Mouse (Mus musculus) B cell, adult 2 months (primary cell): ENCODE data around the gene Itga9.
A peak's percentile ranks its signal among the peaks of the same experiment; 100 is the strongest.

Source experiments
- DNase-seq, 2 experiments: peaks; one replicate each; pipeline ENCODE4 v3.0.0; 2022

Itga9 gene

DNA sequence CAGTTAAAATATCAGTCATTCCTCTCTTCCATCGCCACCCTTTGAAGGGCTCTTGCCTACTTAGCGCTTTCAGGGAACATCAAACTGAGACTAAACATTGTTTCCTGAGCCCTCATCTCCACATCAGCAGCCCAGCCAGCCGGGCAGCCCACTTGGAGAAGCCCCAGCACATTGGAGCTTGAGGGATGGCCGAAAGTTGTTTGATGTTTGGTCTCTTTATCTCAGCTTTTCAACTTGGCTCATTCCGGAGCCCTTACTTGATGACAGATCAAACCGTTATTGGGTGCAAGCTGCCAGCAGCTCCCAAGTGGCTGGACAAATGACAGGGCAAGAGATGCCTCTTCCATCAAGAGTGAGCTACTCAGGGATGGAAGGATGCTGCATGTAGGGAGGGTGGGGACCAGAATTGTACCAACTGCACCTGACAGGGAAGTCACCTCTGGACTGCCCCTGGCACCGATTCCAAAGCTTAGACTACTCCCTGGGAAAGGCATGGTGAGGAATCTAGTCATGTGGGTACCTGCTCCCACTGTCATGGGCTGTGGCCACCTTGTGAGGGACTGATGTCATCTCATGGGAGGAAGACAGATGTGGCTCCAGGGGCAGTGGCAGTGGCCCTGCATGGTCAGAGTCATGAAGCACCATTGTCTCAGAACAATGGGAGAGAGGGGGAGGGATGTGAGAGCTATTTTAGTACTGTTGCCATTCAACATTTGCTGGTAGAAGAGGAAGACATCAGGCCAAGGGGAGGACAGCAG, 232.6 kb downstream of the Itga9 start:
- no peak for DNase-seq

DNA sequence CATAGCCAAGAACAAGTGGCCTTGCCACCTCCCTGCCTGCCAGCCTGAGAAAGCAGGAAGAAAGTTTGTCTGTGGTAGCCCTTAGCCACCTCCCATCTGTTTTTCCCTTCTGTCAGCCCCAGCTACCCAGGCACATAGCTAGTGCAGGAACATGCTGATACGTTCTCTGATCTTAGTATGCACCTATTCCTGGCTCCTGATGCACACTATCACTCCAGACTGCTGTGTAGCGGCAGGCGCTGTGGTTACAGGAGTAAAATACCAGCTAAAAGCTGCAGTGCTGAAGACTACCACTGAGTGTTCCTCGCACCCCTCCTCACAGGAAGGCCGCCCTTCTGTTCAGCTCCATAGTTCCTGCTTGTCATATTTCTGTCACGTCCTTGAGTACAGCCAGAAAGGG, 234.8 kb downstream of the Itga9 start:
- DNase-seq = no peak

DNA sequence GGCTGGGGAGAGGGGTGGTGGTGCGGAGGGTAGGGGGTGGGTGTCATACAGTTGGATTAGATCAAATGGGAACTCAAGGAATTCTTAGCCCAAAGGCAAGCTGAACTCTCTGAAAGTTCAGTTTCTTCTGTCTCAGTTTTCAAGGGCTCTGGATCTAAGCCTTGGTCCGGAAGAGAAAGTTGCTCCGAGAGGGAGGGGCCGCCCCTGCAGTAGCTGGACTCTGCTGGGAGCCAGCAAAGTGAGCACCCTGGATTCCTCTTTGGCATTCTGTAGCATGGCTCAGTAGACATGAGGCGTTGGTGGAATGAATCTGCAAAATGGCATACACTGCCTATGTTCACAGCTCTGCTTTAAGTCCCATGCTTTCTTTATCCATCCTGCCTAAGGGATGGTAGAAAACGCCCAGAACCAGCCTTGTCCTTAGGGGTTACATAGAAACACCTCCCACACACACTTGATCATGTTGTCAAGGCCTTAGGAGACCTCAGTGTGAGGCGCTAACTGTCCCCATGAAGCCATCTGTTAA, 235.5 kb downstream of the Itga9 start:
- DNase-seq = no peak

DNA sequence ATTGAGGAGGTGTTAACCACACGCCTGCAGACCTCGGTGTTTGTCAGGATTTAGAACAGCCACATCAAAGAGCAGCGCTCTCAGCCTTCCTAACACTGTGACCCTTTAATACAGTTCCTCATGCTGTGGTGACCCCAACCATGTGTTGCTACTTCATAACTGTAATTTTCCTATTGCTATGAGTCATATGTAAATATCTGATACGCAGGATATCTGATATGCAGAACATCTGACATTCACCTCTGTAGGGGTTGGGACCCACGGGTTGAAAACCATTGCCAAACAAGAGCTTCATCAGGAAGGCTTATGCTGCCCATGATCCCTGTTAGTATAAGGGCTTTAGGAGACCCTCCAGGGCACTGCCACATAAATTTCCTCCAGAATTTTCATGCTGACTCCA, 237.2 kb downstream of the Itga9 start:
- no peak for DNase-seq

DNA sequence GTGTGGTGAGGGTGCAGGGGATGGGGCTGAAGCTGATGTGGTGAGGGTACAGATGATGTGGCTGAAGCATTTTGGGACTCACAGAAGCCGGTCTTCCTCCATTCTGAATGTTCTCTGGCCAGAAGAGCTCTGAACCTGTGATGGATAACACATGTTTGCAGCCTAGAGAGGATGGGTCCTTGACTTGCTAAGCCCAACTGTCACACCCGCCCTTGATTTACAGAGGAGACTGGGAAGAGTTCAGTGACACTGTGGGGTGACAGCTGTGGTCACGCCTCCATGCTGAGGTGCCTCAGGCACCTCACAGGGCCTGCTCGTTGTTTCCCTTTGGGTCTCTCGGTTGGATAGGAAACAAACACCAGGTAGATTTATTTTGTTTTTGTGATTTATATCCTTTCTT, 238.5 kb downstream of the Itga9 start:
- no peak for DNase-seq

DNA sequence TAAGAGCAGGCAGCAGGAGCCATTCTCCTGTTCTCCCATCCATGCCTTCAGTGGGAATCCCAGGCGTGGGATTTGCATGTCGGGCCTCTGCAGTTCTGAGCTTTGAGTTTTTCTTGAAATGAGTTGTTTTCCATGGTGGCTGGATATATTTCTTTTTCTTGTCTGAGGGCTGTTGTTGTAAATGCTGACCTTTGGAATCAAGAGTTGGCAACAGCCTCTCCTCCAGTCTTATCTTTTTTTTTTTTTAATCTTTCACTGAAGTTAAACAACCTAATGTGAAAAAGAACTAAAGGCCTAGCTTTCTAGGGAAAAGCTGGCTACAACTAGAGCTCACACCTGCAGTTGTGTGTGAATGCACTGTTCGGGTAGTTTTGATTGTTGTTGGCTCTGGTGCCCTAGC, 240.3 kb downstream of the Itga9 start:
- DNase-seq = no peak

DNA sequence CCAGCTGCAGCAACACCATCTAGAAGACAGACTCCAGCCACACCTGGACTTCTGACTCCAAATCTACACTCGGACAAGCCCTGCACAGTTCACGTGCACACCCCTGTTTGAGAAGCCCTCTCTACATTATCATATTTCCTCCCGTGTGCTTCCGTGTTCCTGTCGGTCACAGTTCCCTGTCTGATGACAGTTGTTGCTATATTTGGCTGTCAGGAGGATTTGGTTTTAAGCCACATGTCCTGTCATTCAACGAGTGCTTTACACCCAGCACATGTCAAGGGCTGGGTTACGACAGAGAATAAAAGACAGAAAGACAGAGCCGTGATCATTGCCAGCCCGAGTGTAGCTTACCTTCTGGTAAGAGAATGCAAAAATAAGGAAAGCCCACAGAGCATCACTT, 250.2 kb downstream of the Itga9 start:
- DNase-seq = no peak

DNA sequence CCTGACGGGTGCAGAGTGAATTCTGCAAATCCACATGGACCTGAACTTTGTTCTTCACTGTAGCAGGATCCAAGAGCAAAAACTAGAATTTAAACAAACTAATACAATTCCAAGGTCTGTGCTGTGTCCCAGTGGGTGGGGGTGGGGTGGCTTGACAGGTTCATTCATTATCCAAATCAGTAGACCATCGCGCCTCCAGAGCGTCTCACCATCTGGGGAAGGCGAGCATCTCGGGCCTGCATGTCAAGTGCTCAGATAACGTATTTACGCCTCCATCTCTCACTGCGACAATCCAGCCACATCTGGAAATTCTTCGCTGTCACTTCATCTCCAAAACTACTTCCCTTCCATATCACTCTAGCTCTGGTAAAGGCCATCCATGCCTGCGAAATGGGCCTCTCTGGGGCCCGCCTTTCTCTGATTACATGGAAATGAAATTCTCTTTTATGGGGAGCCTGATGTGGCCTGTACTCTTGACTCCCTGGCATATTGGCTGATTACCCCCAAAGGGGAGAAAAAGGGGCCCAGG, 254.2 kb downstream of the Itga9 start:
- no peak for DNase-seq

DNA sequence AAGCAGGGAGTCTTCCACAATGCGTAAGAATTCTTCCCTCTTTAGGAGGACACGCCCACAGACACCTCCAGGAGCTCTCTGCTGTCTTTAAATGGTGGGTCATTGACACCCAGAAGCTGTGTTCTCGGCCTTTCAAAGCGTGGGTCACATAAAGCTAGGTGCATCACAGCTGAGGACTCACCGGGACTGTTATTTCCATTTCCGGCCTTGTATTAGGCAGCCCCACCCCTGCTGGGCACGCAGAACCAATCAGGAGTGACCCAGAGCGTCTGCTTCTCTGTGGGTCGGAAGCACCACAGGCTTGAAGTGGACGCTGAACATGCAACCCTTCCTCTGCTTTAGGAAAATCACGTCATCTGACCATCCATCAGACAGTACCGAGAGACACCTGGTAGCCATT, 255.7 kb downstream of the Itga9 start:
- DNase-seq = no peak

DNA sequence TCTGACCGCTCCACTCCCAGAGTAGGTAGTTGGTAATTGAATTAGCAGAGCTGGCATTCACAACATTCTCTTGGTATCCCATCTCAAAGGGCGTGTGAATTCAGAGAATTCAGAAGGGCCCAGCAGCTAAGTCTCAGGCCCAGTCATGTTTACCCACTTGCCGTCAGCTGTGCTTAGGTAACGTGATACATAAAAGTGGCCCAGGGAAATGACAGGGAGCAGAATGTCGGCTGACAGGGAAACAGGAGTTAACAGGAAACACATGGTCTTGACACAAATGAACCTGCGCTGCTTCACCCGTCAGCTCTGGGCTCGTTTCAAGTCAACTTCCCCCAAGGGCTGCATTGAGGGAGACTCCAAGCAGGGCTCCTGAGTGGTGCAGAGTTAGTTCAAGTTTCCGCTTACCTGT, 256.4 kb downstream of the Itga9 start:
- DNase-seq = no peak

DNA sequence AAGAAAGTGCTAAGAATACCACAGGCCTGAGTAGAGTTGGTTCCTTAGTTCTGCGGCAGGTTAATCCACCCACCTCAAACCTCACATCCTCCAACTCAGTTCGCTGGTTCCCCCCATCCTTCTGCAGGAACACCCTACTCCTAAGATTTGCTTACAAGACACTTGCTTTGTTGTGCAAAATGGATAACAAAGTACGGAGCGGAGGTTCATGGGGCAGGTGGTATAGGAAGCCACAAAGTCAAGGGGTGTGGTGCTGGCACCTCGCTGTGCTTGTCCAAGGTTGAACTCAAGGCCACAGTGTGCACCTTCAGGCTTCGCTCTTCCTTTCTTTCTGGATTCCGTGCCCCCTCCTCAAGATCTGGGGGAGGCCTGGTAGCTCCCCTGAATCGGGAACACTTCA, 257.0 kb downstream of the Itga9 start:
- DNase-seq = no peak

DNA sequence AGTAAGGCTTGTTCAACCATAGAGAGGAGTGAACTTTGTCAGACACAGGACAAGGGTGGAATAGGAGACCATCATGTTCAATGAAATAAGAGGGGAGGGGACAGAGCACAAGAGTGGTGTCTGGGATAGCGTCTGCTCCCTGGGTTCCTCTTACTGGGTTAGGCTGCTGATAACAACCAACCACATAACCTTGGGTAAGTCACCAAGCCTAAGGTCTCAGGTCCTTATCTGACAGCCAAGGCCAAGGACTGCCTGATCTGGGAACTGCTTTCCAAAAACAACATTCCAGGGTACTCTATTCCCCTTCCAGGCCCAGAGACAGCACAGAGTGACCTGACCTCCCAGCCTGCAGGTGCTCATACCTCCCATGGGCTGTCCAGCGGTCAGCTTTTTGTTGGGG, 260.5 kb downstream of the Itga9 start:
- no peak for DNase-seq

DNA sequence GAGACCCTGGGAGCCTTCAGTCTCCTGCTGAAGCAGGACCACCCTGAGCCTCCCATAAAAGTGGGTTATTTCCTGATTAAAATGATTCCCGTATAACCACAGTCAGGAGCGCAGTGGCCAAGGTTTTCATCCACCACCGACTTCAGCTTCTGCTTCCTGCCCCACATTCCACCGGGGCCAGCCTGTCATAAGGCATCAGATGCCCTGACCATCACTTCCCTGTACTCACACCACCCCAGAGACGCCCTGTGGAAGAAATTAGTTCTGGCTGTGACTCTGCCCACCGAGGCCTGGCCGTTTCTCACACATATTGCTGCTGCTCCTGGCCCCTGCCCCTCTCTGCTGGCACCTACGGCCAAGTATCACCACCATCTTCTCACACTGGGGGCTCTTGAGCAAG, 261.4 kb downstream of the Itga9 start:
- no peak for DNase-seq

DNA sequence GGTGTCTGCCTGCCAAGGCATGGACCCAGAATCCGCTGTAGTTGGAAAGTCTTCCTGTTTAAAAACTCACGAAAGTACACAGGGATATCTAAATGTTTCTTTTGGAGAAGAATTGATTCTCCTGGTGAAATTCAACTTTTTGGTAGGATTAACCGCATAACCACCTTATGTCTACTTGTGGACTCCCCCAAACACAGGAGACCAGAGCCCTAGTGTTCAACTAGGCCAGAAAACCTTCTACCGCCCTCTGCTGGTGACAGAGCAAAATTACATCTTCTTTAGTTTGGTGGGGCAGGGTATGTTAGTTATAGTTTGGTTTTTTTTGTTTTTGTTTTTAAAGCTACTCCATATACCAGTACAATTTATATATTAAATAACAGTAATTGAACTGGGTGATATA, 264.6 kb downstream of the Itga9 start:
- DNase-seq = peak; percentile 74 to 75

DNA sequence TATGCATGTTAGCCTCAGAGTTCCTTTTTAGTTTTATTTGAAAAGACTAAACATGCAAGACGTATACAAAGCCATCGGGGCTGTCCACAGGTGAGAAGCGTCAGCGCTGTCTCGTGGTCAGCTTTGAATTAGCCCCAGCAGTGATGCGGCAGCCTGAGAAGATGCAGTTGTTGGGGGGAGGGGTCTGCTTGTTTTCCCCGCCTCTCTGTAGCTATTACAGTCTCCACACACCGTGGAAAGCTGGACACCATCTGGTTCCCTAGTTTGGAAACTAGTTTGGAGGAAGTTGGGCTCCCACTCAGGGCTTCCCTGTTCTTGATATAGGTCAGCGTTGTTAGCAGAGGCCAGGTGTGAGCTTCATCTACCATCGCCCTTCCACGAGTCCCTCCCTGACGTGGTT, 266.5 kb downstream of the Itga9 start:
- no peak for DNase-seq

DNA sequence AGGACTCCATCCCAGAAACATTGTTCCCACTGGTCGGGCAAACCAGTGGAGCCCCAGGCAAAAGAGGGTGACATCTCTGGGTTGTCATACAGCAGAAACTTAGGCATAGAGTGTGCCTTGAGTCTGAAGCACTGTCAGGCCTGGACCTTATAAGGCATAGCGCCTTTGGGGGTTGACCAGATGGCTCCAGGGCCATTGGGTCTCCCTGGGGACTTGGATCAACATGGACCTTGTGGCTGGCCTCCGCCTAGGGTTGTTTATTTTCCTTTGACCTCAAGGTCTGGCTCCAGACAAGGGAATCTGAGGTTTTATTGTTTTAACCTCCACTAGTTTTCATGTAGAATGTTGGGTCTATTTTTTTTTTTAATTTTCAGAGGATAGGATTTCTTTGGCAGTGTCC, 267.1 kb downstream of the Itga9 start:
- no peak for DNase-seq

DNA sequence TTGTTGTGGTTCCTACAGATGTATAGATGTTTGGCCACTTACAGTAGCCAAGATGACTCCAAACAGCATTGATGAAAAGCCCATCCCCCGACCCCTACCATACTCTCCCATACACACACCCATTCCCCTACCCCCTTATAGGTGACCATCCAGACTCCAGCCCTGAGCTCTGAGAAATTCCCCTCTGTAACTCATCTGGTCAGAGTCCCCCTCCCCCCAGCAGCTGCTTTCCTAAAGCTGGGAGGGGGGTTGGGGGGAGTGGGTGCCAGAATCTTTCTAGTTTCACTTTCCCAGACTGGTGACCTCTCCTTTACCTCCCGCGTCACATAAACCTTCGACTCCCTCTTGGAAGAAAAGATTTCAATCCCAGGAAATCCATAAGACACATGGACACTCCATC, 269.2 kb downstream of the Itga9 start:
- no peak for DNase-seq

DNA sequence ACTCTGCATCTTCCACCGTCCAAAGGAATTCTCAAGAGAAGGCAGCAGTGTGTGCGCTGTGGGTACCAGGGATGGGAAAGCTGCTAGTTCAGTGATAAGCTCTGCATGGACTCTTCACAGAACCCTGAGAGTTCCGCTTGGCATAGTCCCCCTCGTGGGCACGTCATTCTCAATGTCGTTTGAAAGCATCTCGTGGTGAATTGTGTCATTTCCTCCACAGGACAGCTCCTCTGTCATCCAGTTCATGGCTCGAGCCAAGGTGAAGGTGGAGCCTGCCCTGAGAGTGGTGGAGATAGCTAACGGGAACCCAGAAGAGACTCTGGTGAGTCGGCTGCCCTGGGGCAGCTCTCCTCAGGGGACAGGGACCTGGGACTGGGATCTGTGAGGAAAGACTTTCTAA, 270.4 kb downstream of the Itga9 start:
- DNase-seq = no peak

DNA sequence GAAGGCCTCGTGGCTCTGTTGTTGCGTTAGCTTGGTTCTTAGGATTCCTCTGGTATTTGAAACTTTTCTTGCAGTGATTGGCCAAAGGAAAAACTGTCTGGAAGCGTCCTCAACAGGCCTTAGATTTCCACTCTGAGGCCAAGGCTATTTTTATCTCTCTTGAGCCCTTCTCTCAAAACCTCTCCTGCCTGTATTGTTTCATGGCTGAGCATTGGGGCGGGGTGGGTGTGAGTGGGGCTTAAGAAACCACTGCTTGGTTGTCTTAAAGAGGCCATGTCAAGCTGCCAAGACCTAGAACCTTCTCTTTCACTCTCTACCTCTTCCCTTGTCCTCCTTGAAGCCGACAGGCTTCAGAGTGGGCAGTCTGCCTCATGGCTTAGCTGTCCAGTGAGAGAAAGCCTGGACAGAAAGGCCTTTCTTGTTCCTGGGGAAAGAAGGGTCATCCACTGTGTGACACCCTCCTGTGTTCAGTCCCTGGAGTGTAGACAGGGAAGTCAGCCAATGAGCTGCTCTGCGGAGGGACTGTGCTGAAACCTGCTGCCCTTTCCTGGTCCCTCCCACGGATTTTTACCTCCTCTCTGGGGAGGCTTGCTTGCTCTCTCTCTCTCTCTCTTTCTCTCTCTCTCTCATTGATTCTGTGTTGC, 271.0 kb downstream of the Itga9 start:
- DNase-seq = no peak

DNA sequence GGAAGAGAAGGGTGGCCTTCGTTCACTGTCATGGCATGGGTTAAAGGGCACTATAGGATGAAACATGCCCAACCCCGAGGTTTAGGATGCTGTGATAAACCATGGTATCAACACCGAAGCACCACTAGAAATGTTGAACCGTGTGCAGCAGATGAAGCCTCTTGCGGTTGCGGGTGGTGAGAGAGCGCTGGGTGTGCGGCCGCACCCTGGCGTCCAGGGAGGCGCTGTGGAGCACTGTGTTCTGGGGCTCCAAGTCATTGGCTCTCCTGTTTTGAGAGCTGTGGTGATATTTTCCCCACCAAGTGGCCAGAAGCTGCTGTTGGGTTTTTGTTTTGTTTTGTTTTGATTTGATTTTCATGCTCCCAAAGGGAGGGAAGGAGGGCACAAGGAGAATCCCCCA, 272.1 kb downstream of the Itga9 start:
- DNase-seq = no peak

DNA sequence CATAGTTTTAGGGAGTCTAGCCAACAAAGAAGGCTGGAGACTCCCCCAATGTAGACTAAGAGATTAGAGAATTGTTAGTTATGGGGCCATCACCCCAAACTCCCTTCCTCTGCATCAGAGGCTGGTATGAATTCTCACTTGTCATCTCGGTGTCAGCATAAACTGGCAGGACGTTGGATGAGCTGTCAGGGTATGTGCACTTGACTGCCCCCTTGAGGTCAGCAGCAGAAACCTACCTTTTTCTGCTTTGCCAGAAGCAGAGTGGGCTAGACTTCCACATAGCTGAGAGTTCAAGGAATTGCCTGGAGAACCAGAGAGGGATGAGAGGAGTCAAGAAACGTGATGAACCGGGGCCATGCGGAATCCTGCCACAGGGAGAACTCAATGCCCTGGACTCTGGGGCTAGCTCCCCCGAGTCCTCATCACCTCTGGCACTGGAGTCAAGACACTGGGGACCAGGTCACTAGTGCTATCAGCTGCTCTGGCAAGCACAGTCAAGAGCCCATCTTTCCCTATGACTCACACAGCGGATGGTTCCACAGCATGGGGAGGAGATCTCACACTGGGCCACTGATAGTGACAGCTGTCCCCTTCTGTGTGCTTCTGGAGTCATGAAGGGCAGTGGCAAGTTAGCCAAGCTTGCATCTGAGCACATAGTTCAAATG, 274.9 kb downstream of the Itga9 start:
- DNase-seq = peak; percentile 42 to 48

DNA sequence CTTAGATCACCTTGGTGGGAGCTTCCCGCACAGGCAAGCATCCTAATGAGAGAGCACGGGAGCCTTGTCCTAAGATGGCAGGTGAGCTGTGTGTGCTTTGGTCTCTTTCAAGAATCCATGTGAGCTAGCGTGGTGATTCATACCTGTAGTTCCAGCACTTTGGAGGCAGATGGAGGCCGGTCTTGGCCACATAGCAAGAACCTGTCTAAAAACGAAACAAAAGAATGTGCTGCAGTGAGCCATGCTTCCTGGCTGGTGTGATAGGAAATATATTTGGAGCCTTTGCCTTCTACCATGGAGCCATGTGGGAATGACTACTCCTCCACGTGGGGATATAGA, 275.4 kb downstream of the Itga9 start:
- DNase-seq = no peak

DNA sequence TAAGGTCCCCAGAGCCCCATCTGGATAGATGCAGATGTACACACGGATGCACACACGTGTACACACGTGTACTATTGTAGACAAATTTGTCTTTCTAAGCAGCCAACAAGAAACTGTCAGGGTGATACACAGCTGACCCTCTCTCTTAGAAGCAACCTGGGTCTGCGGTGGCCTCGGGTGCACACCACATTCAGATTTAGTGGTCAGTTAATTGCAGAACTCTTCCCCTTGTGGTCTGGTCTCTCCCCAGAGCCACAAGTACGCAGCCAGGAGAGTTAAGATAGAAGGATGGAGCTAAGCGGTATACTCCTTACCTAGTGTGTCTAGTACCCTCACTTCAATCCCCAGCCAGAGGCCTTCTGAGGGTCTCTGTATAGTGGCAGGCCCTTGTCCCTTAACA, 276.7 kb downstream of the Itga9 start:
- no peak for DNase-seq

DNA sequence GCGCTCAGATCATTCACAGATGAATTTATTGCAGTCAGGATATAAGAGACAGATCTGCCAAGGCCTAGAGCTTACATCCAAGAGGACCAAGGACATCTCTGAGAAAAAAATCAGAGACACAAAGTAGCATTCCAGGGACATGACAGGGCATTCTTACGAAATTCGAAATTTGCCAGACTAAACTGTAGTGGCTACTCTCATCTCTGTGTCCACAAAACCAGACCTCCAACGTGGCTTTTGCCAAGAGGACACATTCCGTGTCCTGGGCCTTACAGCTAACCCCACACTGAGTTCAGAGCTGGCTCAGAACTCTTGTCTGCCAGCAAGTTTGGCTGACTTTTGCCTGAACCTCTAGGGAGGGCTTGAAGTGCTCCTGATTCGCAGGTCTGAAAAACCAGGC, 279.3 kb downstream of the Itga9 start:
- no peak for DNase-seq
